Mouse (Mus musculus): ENCODE data around the gene Ano5. TPM values are rescaled to one million over a fixed set of nuclear protein-coding genes. Genes with fewer than 3 reads are reported as not detected.
A peak's percentile ranks its signal among the peaks of the same experiment; 100 is the strongest.

The Ano5 gene
- 1.0 and 1.4 TPM in 2 replicates for polyA plus RNA-seq (2015; fragmentation: Nextera tagmentation; extraction: Ambion mirVana)

- peak within 1 kb of the TSS; percentile 49 for H3K4me3 ChIP-seq
- peak; percentile 78 for ATAC-seq (ENCODE audit: low FRiP score, low read depth)
- peak within 1 kb of the TSS; percentile 62 for H3K9ac ChIP-seq
- peaks cover 32% of the 10 kb centered on the region for H3K27me3 ChIP-seq
- H3K9me3 ChIP-seq = no peaks in the 10 kb centered on the region
- peaks cover 6% of the 10 kb centered on the region; the same call in 1 of the 2 replicates for H3K4me1 ChIP-seq
- peak within 1 kb of the TSS; percentile 85 for H3K4me2 ChIP-seq (replicated peaks)
- no peaks in the 10 kb centered on the region for H3K36me3 ChIP-seq
- no peak within 1 kb of the TSS for H3K27ac ChIP-seq
- WGBS = 3% methylated on average over 45 of the region's 45 CpGs
Measured at GRCm38 (mm10) chr7:51510671-51511651, at the start of gene Ano5. Ano5 (plus strand) TSS chr7:51511029.

DNA sequence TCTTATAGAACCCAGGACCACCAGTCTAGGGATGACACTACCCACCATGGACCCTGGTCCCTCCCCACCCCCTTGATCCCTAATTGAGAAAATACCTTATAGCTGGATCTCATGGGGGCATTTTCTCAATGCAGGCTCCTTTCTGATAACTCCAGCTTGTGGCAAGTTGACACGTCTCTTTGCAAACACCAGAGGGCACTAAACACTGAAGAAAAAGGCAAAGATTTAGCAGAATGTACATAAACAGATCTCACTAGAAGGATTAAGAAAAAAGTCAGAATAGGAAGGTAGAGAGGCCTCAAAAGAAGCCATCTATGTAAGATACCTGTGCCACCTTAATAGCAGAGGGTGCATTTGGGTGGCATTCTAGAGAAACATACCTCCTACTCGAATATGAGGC lies 11.4 kb upstream of the Ano5 start:
- Histone ChIP-seq H3K27ac (no peak overlapping the region), H3K4me3 (no peak overlapping the region), H3K27me3 (no peaks in the 10 kb centered on the region), H3K36me3 (no peaks in the 10 kb centered on the region), H3K9me3 (no peaks in the 10 kb centered on the region), H3K4me1 (no peaks in the 10 kb centered on the region), H3K4me2 (replicated peaks) (no peak overlapping the region), H3K9ac (no peak overlapping the region)
- ATAC-seq (ENCODE audit: low FRiP score, low read depth) = no peak
- WGBS = 41% methylated on average over 2 of the region's 2 CpGs

DNA sequence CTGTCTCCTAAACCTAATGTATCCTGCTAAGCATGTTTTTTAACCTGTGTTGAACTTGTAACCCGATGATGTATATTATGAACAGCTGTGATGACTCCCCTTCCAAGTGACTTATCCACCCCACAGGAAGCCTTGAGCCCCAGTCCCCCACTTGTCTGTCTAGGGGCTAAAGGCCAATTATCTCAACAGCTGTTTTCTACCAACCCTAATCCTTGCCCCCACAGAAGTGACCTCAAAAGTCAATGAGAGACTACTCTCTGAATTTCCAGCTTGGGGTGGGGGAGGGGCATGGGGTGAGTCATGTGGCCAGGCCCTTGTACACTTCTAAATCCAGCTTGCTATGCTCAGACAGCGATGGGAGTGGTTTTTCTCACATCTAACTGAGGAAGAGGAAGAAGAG lies 6.9 kb upstream of the Ano5 start:
- Histone ChIP-seq H3K4me3 (no peak overlapping the region), H3K27me3 (no peaks in the 10 kb centered on the region), H3K4me1 (no peaks in the 10 kb centered on the region), H3K9ac (no peak overlapping the region), H3K9me3 (no peaks in the 10 kb centered on the region), H3K4me2 (replicated peaks) (no peak overlapping the region), H3K27ac (no peak overlapping the region), H3K36me3 (no peaks in the 10 kb centered on the region)
- peak; percentile 79 for ATAC-seq (ENCODE audit: low FRiP score, low read depth)
- WGBS = 39% methylated on average over 2 of the region's 2 CpGs

DNA sequence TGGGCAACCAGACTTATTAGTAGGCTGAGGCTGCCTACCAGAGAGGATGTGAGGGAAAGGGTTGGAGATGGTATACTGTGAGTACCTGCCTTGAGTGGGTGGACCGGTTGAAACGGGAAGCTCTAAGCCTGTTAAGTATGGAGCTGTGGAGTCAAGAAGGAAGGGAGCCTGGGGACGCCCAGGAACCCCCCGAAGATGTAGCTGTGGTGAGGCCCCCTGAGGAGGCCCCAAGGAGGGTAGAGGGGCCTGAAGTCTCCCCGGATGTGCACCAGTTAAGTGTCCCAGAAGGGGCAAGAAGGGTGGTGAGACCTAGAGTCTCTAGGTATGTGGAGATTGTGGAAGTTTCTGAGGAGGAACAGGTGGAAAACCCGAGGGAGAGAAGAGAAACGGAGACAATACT lies 682 bp upstream of the Ano5 start:
- peak overlapping the region; percentile 85; the same call in 1 of the 2 replicates for H3K4me2 ChIP-seq (replicated peaks)
- H3K4me3 ChIP-seq = no peak overlapping the region; the same call in 1 of the 2 replicates
- 76% methylated on average over 7 of the region's 7 CpGs for WGBS
- H3K36me3 ChIP-seq = no peaks in the 10 kb centered on the region
- peaks cover 32% of the 10 kb centered on the region for H3K27me3 ChIP-seq
- H3K9ac ChIP-seq = no peak overlapping the region
- peaks cover 6% of the 10 kb centered on the region; the same call in 1 of the 2 replicates for H3K4me1 ChIP-seq
- no peak overlapping the region for H3K27ac ChIP-seq
- peak; percentile 5; the same call in 1 of the 2 replicates for ATAC-seq (ENCODE audit: low FRiP score, low read depth)
- no peaks in the 10 kb centered on the region for H3K9me3 ChIP-seq

DNA sequence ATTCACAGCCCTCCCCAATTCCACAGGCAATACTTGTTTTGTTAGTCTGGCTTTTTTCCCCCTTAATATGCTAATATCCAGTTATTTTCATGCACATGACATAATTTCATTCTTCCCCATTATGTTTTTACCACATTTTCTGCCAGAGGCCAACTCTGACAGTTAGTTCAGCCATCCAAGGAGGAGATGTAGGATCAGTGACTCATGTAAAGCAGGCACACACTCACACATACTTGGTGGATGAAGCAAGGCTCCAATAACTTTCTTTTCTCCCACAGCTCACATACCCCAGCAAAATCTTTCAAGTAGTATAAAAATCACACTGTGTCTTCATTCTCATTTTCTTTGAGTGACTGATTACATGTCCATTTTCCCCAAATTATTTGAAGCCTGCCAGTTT lies 28.5 kb downstream of the Ano5 start:
- H3K9ac ChIP-seq = no peak overlapping the region
- H3K4me3 ChIP-seq = no peak overlapping the region
- no peak for ATAC-seq (ENCODE audit: low FRiP score, low read depth)
- H3K27me3 ChIP-seq = no peaks in the 10 kb centered on the region
- no peak overlapping the region for H3K4me2 ChIP-seq (replicated peaks)
- no peaks in the 10 kb centered on the region for H3K4me1 ChIP-seq
- H3K9me3 ChIP-seq = no peaks in the 10 kb centered on the region
- H3K36me3 ChIP-seq = no peaks in the 10 kb centered on the region
- no peak overlapping the region for H3K27ac ChIP-seq

DNA sequence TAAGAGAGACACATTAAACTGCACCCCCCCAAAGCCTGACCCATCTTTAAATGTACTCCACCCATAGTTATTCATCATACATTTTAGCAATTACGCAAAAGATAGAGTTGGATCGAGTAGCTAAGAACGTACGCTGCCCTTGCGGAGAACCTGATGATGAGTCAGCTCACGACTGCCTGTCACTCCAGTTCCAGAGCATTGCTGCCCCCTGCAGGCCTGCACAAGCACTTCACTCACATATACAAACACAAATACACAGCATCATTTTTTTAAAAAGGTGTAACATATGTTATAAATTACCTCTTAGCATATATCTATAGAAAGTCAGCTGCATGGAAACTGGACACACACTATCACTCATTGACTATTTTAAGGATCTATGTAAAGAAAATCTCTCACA lies 29.9 kb downstream of the Ano5 start:
- no peak overlapping the region for H3K4me3 ChIP-seq
- ATAC-seq (ENCODE audit: low FRiP score, low read depth) = no peak
- H3K9me3 ChIP-seq = no peaks in the 10 kb centered on the region
- no peaks in the 10 kb centered on the region for H3K4me1 ChIP-seq
- 68% methylated on average over 6 of the region's 6 CpGs for WGBS
- H3K36me3 ChIP-seq = no peaks in the 10 kb centered on the region
- H3K27me3 ChIP-seq = no peaks in the 10 kb centered on the region
- no peak overlapping the region for H3K27ac ChIP-seq
- no peak overlapping the region for H3K9ac ChIP-seq
- H3K4me2 ChIP-seq (replicated peaks) = no peak overlapping the region

DNA sequence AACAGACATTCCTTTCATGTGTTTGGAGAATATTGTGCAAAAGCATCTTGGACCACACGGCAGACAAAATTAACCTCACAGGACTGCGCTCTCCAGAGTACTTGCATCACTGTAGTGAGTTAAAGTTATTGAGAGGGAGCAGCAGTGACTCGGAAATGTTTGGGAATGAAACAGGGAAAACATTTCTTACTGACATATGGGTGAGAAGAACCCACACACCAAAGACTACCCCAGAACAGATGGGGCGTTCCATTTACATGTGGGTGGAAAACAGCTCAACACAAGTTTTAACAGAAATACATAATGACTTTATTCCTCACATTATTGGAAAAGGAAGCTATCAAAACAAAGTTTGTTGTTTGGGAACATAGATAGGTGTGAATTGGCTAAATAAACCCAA lies 89.2 kb downstream of the Ano5 start:
- 75% methylated on average over 4 of the region's 4 CpGs for WGBS
- no peaks in the 10 kb centered on the region for H3K4me1 ChIP-seq
- no peaks in the 10 kb centered on the region for H3K9me3 ChIP-seq
- H3K36me3 ChIP-seq = no peaks in the 10 kb centered on the region
- H3K4me3 ChIP-seq = no peak overlapping the region
- no peak for ATAC-seq (ENCODE audit: low FRiP score, low read depth)
- no peak overlapping the region for H3K27ac ChIP-seq
- H3K4me2 ChIP-seq (replicated peaks) = no peak overlapping the region
- no peak overlapping the region for H3K9ac ChIP-seq
- no peaks in the 10 kb centered on the region for H3K27me3 ChIP-seq

DNA sequence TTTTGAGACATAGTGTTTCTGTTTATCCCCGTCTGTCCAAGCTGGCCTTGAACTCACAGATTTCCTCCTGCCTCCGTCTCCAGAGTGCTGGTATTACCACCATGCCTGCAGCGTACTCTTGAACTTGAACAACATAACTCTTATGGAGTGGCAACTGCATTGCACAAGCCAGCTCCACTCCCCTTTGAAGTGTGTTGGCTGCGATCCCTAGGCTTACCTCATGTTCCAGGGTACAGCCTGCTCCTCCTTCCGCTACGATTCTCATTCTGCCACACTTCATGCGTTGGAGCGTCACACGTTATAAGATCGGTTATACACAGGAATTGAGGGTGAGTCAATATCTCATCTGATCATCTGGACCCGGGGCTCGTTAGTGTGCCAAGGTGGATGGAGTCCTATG lies 92.9 kb downstream of the Ano5 start:
- 86% methylated on average over 12 of the region's 12 CpGs for WGBS
- no peak for ATAC-seq (ENCODE audit: low FRiP score, low read depth)
- Histone ChIP-seq H3K27ac (no peak overlapping the region), H3K36me3 (no peaks in the 10 kb centered on the region), H3K9me3 (no peaks in the 10 kb centered on the region), H3K9ac (no peak overlapping the region), H3K4me1 (no peaks in the 10 kb centered on the region), H3K4me3 (no peak overlapping the region), H3K27me3 (no peaks in the 10 kb centered on the region), H3K4me2 (replicated peaks) (no peak overlapping the region)

DNA sequence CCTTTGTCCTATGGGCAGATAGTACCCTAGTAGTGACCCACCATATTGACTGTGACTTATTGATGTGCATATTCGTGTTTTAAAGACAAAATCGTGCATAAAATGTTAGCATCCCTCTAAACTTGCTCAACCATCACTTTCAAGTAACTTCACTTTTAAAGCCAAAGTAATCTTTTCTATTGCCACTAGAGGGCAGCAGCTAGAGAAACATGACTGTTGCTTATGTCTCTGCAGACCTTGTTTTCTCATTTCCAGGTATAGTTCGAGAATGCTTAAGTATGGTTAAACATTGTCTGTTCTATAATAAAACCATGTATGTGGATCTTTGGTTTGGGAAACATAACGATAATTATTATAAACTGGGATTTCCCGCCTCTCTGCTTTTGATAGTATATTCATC lies 103.6 kb downstream of the Ano5 start:
- Histone ChIP-seq H3K4me2 (replicated peaks) (no peak overlapping the region), H3K4me1 (no peaks in the 10 kb centered on the region), H3K9me3 (no peaks in the 10 kb centered on the region), H3K27ac (no peak overlapping the region), H3K36me3 (no peaks in the 10 kb centered on the region), H3K27me3 (no peaks in the 10 kb centered on the region), H3K4me3 (no peak overlapping the region), H3K9ac (no peak overlapping the region)
- 35% methylated on average over 5 of the region's 5 CpGs for WGBS
- no peak for ATAC-seq (ENCODE audit: low FRiP score, low read depth)

DNA sequence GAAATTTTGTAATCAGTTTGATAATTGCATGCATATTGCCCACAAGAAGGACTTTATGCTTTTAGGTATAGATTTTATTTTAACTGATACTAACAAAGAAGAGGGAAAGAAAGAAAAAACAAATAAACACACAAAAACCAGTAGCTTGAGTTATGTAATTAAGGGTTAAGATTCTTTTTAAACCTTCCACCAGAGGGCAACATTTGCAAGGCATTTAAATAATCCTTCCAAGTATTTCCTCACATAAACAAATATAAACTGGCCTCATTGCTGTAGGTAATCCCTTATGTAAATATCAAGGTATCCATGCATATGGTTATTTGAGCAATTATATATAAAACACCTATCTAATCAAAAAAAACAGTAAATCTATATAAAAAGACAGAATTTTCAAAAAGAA lies 107.1 kb downstream of the Ano5 start:
- H3K4me2 ChIP-seq (replicated peaks) = no peak overlapping the region
- peaks cover 25% of the 10 kb centered on the region for H3K27me3 ChIP-seq
- H3K4me3 ChIP-seq = no peak overlapping the region
- no peaks in the 10 kb centered on the region for H3K36me3 ChIP-seq
- no peaks in the 10 kb centered on the region for H3K9me3 ChIP-seq
- ATAC-seq (ENCODE audit: low FRiP score, low read depth) = no peak
- H3K27ac ChIP-seq = no peak overlapping the region
- peaks cover 8% of the 10 kb centered on the region; the same call in 1 of the 2 replicates for H3K4me1 ChIP-seq
- H3K9ac ChIP-seq = no peak overlapping the region

DNA sequence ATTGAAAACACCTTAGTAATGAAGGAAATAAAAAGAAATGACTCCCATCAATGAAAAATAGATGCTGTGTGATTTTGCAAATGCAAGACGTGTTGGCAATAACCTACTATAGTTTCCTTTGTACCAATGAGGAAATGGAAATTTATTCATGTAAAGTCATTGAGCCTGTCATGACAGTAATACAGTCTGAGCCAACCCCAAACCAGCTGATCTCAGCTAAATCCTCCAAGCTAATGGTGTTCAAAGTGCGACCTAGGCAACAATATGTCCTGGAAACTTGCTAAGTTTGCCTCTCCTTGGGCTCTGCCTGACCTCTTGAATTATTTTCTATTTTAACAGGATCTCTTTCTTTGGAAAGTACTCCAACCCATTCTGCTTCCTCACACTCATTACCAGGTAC lies 107.6 kb downstream of the Ano5 start:
- Histone ChIP-seq H3K36me3 (no peaks in the 10 kb centered on the region), H3K27me3 (peaks cover 27% of the 10 kb centered on the region), H3K9me3 (no peaks in the 10 kb centered on the region), H3K4me2 (replicated peaks) (no peak overlapping the region), H3K9ac (no peak overlapping the region), H3K4me3 (no peak overlapping the region), H3K27ac (no peak overlapping the region), H3K4me1 (peaks cover 8% of the 10 kb centered on the region; the same call in 1 of the 2 replicates)
- 29% methylated on average over 2 of the region's 2 CpGs for WGBS
- no peak for ATAC-seq (ENCODE audit: low FRiP score, low read depth)

GRCm38 (mm10) chr7:51619977-51620376 lies 109.1 kb downstream of the Ano5 start:
- 40% methylated on average over 1 of the region's 1 CpGs for WGBS
- H3K27ac ChIP-seq = no peak overlapping the region
- H3K9me3 ChIP-seq = no peaks in the 10 kb centered on the region
- H3K36me3 ChIP-seq = no peaks in the 10 kb centered on the region
- no peak overlapping the region for H3K4me3 ChIP-seq
- H3K4me2 ChIP-seq (replicated peaks) = no peak overlapping the region
- ATAC-seq (ENCODE audit: low FRiP score, low read depth) = no peak
- no peak overlapping the region for H3K9ac ChIP-seq
- H3K4me1 ChIP-seq = peaks cover 8% of the 10 kb centered on the region; the same call in 1 of the 2 replicates
- H3K27me3 ChIP-seq = peaks cover 43% of the 10 kb centered on the region

Measured in limb, embryonic 13.5 days (tissue).